Mouse (Mus musculus): Measurements from ENCODE around the gene Rnf213.

GRCm38 (mm10) chr11:119533745-119534144, 140.8 kb downstream of the Rnf213 start:
- TF ChIP-seq CTCF (IDR thresholded peaks at IDR 0.05; ENCODE audit: low read depth, low read length): no peak
- TF ChIP-seq POLR2A (IDR thresholded peaks at IDR 0.05; ENCODE audit: borderline replicate concordance, low read depth, low read length): no peak
